ENCODE assay signal across 23 mouse cellular contexts in genomic region chr3:89161786-89162185, GRCm38 (mm10). TPM values are rescaled to one million over a fixed set of nuclear protein-coding genes. Genes with fewer than 3 reads are reported as not detected.
DNase-seq lines count a peak whose midpoint lies in the region; ATAC-seq and TF ChIP-seq lines count a peak whose summit lies in the region.
"Had no signal": no experiment of that assay in that cellular context is flagged by ENCODE, and none has a peak within 500 bp of the region (broad histone marks: within the 10 kb centered on the region; RNA-seq: fewer than 3 reads in every experiment).

No protein-coding gene starts in this region.

- H3K27ac ChIP-seq in ES-E14 (ENCODE audit: insufficient read depth, low read depth, low read length, poor library complexity, severe bottlenecking), result no peak overlapping the region
- H3K27ac ChIP-seq: embryonic facial prominence, embryonic 10.5 days; embryonic facial prominence, embryonic 12.5 days; forebrain, embryonic 10.5 days; forebrain, embryonic 12.5 days had no signal

- peak; percentile 7 for DNase-seq in thymus, postnatal 4 days
- no peak for DNase-seq in thymus, adult 18-20 months
- no peak for DNase-seq in ES-E14 (ENCODE audit: low read depth, low spot score)
- DNase-seq: adrenal gland, adult 8-10 months; adrenal gland, postnatal 14 days; adrenal gland, postnatal 36 days; cerebellum, adult 11-12 months; cerebellum, adult 2 months; cerebellum, adult 9-10 months; cerebellum, postnatal 10 days; cerebellum, postnatal 25 days had no signal

- no peak overlapping the region for H3K4me3 ChIP-seq in ES-E14 (ENCODE audit: insufficient read depth in 1 of 2, low read depth in 1 of 2, low read length in 2 of 2, poor library complexity in 1 of 2, severe bottlenecking in 1 of 2)
- H3K4me3 ChIP-seq: embryonic facial prominence, embryonic 10.5 days; embryonic facial prominence, embryonic 12.5 days; erythroblast, embryonic 14.5 days; forebrain, embryonic 10.5 days; forebrain, embryonic 12.5 days had no signal

- H3K9ac ChIP-seq in ES-E14 (ENCODE audit: insufficient read depth, low read depth, low read length, poor library complexity, severe bottlenecking), result no peak overlapping the region
- H3K9ac ChIP-seq: embryonic facial prominence, embryonic 12.5 days; forebrain, embryonic 12.5 days had no signal

- peaks cover under 1% of the 10 kb centered on the region; the same call in 1 of the 2 replicates for H3K36me3 ChIP-seq in ES-E14 (ENCODE audit: control insufficient read depth, insufficient read depth, low read length, poor library complexity, severe bottlenecking)

- H3K4me1 ChIP-seq in ES-E14 (ENCODE audit: control insufficient read depth in 2 of 2, insufficient read depth in 2 of 2, low read length in 2 of 2, poor library complexity in 1 of 2), result peaks cover 5 to 8% of the 10 kb centered on the region in 2 experiments; a peak in 3 of 4 replicates

- in situ Hi-C loops in ES-E14 (cut with MboI; ENCODE audit: low sequenced_read_pairs in 2 of 2, unreplicated experiment in 2 of 2), result no loop called here

- no peak for ATAC-seq in frontal cortex, adult (ENCODE audit: low TSS enrichment)
- ATAC-seq in erythroblast, adult 5-6 weeks (replicated peaks; ENCODE audit: low FRiP score, poor library complexity, severe bottlenecking), result no peak
- ATAC-seq: activated CD4-positive, CD25-positive, alpha-beta regulatory T cell, adult 4 months; forebrain, embryonic 14.5 days; forebrain, embryonic 16.5 days; Patski had no signal

- H3K9me3 ChIP-seq in ES-E14 (ENCODE audit: control insufficient read depth, insufficient read depth, low read depth, low read length), result no peaks in the 10 kb centered on the region
- H3K9me3 ChIP-seq: embryonic facial prominence, embryonic 10.5 days; embryonic facial prominence, embryonic 12.5 days; forebrain, embryonic 10.5 days; forebrain, embryonic 12.5 days had no signal

TF ChIP-seq in ES-E14, 5 proteins besides CTCF, POLR2A, EP300 and RAD21:
- 0 out of 2 replicates have a peak, but pooled peaks have one; percentile 14 for TF ChIP-seq ZNF384 (IDR thresholded peaks at IDR 0.05; ENCODE audit: low read depth, low read length)
- no peak for TF ChIP-seq CHD2 (IDR thresholded peaks at IDR 0.05; ENCODE audit: low read depth, low read length)

RNA-seq across cellular contexts. Expression of gene Hcn3, which starts 1.8 kb away (rescaled TPM):
- total RNA-seq in ES-E14 (2012; rRNA removed), result 4.0 and 6.0 TPM in 2 replicates
- total RNA-seq in erythroblast, adult 5-6 weeks (2015; ENCODE audit: low replicate concordance), result not detected in 2 replicates
- total RNA-seq in erythroblast, adult 5-6 weeks (2017; ENCODE audit: low replicate concordance), result 1.3 TPM in 1 of 2 replicates, not detected in the other

RNA-seq across cellular contexts. Expression of gene Clk2, which starts 2.8 kb away (rescaled TPM):
- total RNA-seq in ES-E14 (2012; rRNA removed), result 42.0 and 60.1 TPM in 2 replicates
- total RNA-seq in erythroblast, adult 5-6 weeks (2015; ENCODE audit: low replicate concordance), result 16.3 and 37.9 TPM in 2 replicates
- 24.4 and 47.4 TPM in 2 replicates for total RNA-seq in erythroblast, adult 5-6 weeks (2017; ENCODE audit: low replicate concordance)

RNA-seq across cellular contexts. Expression of gene Scamp3, which starts 15.5 kb away (rescaled TPM):
- total RNA-seq in ES-E14 (2012; rRNA removed), result 83.2 and 102 TPM in 2 replicates
- total RNA-seq in erythroblast, adult 5-6 weeks (2015; ENCODE audit: low replicate concordance), result 20.3 and 24.0 TPM in 2 replicates
- 3.5 and 5.8 TPM in 2 replicates for total RNA-seq in erythroblast, adult 5-6 weeks (2017; ENCODE audit: low replicate concordance)

RNA-seq across cellular contexts. Expression of gene Fam189b, which starts 21.2 kb away (rescaled TPM):
- total RNA-seq in ES-E14 (2012; rRNA removed), result 8.6 and 9.3 TPM in 2 replicates
- total RNA-seq in erythroblast, adult 5-6 weeks (2015; ENCODE audit: low replicate concordance), result 3.3 and 18.6 TPM in 2 replicates
- 1.8 TPM in 1 of 2 replicates, not detected in the other for total RNA-seq in erythroblast, adult 5-6 weeks (2017; ENCODE audit: low replicate concordance)

RNA-seq across cellular contexts. Expression of gene Pklr, which starts 25.8 kb away (rescaled TPM):
- 0.85 and 0.90 TPM in 2 replicates for total RNA-seq in ES-E14 (2012; rRNA removed)
- total RNA-seq in erythroblast, adult 5-6 weeks (2015; ENCODE audit: low replicate concordance), result 22.5 and 23.4 TPM in 2 replicates
- 5.6 and 5.7 TPM in 2 replicates for total RNA-seq in erythroblast, adult 5-6 weeks (2017; ENCODE audit: low replicate concordance)
- total RNA-seq: adrenal gland, adult 18-20 months; adrenal gland, postnatal 36 days had no signal
